Mouse (Mus musculus): ENCODE data around the gene Cpsf7. TPM values are rescaled to one million over a fixed set of nuclear protein-coding genes. Genes with fewer than 3 reads are reported as not detected.

The Cpsf7 gene
- total RNA-seq, 1 experiment, result 38.0 TPM

DNA sequence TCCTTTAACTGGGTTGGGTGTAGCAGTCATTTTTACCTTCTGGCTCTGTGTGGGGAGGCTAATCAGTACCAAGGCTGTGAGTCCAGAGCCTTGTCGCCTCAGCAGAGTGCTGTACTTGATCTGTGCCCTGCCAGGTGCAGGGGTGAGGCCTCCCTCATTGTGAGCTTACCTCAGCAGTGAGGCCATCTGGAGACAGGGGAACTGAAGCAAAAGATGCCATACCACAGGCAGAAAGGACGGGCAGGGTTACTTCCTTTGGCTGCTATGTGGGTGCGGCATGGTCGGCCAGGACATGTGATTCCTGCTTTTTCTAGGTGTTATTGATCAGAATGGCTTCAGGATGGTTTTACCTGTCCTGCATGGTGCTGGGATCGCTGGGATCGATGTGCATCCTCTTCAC lies 56.9 kb downstream of the Cpsf7 start:
- Histone ChIP-seq H3K9me3 (ENCODE audit: control insufficient read depth, insufficient read depth, low read depth, low read length) (no peaks in the 10 kb centered on the region), H3K4me3 (ENCODE audit: insufficient read depth in 1 of 2, low read depth in 1 of 2, low read length in 2 of 2, poor library complexity in 1 of 2, severe bottlenecking in 1 of 2) (no peak overlapping the region), H3K36me3 (ENCODE audit: control insufficient read depth, insufficient read depth, low read length, poor library complexity, severe bottlenecking) (no peaks in the 10 kb centered on the region), H3K4me1 (ENCODE audit: control insufficient read depth in 2 of 2, insufficient read depth in 2 of 2, low read length in 2 of 2, poor library complexity in 1 of 2) (no peaks in the 10 kb centered on the region), H3K9ac (ENCODE audit: insufficient read depth, low read depth, low read length, poor library complexity, severe bottlenecking) (no peak overlapping the region), H3K27ac (ENCODE audit: insufficient read depth, low read depth, low read length, poor library complexity, severe bottlenecking) (no peak overlapping the region)
- TF ChIP-seq ZC3H11A (IDR thresholded peaks at IDR 0.05; ENCODE audit: borderline replicate concordance, low read depth, low read length), result no peak
- in situ Hi-C loops (cut with MboI; ENCODE audit: low sequenced_read_pairs in 2 of 2, unreplicated experiment in 2 of 2), result no loop called here
- DNase-seq (ENCODE audit: low read depth, low spot score), result no peak

DNA sequence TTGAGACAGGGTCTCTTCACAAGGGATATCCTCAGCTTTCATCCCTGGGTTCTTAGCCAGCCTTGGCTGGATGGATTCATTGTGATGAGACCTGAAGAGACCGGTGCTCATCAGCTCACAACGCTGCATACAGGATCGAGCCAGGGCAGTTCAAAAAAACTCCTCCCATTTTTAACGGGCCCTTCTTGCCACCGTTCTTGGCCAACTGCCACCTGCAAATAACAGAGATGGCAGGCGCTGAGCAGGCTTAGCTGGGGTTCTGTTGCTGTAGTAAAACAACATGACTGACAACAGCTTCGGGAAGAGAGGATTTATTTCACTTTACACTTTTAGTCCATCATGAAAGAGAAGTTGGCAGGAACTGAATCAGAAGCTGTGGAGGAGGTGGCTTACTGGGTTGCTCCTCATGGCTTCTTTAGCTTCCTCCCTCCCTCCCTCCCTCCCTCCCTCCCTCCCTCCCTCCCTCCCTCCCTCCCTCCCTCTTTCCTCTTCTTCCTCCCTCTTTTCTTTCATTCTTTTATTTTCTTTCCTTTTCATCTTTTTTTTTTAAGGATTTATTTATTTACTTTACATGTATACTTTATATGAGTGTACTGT lies 58.6 kb downstream of the Cpsf7 start:
- no peak for DNase-seq (ENCODE audit: low read depth, low spot score)
- no peak overlapping the region for H3K27ac ChIP-seq (ENCODE audit: insufficient read depth, low read depth, low read length, poor library complexity, severe bottlenecking)
- in situ Hi-C loops (cut with MboI; ENCODE audit: low sequenced_read_pairs in 2 of 2, unreplicated experiment in 2 of 2), result no loop called here

DNA sequence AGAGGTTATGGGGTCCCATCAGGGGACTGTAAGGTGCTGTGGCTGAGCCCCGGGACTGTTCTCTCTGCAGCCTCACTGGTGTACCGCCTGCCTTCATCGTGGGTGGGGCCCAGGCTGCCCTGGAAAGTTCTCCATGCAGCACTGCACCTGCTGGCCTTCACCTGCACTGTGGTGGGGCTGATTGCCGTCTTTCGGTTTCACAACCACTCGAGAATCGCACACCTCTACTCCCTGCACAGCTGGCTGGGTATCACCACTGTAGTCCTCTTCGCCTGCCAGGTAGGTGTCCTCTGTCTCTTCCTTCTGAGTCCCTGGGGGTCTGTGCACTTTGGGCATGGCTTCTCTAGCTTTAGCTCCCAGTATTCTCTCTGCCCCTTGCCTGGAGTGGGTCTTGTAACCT lies 60.0 kb downstream of the Cpsf7 start:
- in situ Hi-C loops (cut with MboI; ENCODE audit: low sequenced_read_pairs in 2 of 2, unreplicated experiment in 2 of 2), result no loop called here
- TF ChIP-seq MAFK (IDR thresholded peaks at IDR 0.05; ENCODE audit: insufficient read depth, low read depth, low read length) (no peak), CHD2 (IDR thresholded peaks at IDR 0.05; ENCODE audit: low read depth, low read length) (no peak)
- H3K27ac ChIP-seq (ENCODE audit: insufficient read depth, low read depth, low read length, poor library complexity, severe bottlenecking), result no peak overlapping the region
- H3K4me1 ChIP-seq (ENCODE audit: control insufficient read depth in 2 of 2, insufficient read depth in 2 of 2, low read length in 2 of 2, poor library complexity in 1 of 2), result no peaks in the 10 kb centered on the region
- H3K4me3 ChIP-seq (ENCODE audit: insufficient read depth in 1 of 2, low read depth in 1 of 2, low read length in 2 of 2, poor library complexity in 1 of 2, severe bottlenecking in 1 of 2), result no peak overlapping the region
- no peak for DNase-seq (ENCODE audit: low read depth, low spot score)
- no peaks in the 10 kb centered on the region for H3K9me3 ChIP-seq (ENCODE audit: control insufficient read depth, insufficient read depth, low read depth, low read length)
- H3K9ac ChIP-seq (ENCODE audit: insufficient read depth, low read depth, low read length, poor library complexity, severe bottlenecking), result no peak overlapping the region
- H3K36me3 ChIP-seq (ENCODE audit: control insufficient read depth, insufficient read depth, low read length, poor library complexity, severe bottlenecking), result 0 out of 2 replicates have a peak, but pooled peaks cover 1% of the 10 kb centered on the region

More for the DNA sequence above, 58.6 kb downstream of the Cpsf7 start:
- H3K9me3 ChIP-seq (ENCODE audit: control insufficient read depth, insufficient read depth, low read depth, low read length), result no peaks in the 10 kb centered on the region
- TF ChIP-seq ZC3H11A (IDR thresholded peaks at IDR 0.05; ENCODE audit: borderline replicate concordance, low read depth, low read length) (no peak), CHD2 (IDR thresholded peaks at IDR 0.05; ENCODE audit: low read depth, low read length) (no peak), HCFC1 (IDR thresholded peaks at IDR 0.05; ENCODE audit: borderline replicate concordance, insufficient read depth, low read length) (no peak), MAFK (IDR thresholded peaks at IDR 0.05; ENCODE audit: insufficient read depth, low read depth, low read length) (no peak), ZNF384 (IDR thresholded peaks at IDR 0.05; ENCODE audit: low read depth, low read length) (no peak)
- no peak overlapping the region for H3K9ac ChIP-seq (ENCODE audit: insufficient read depth, low read depth, low read length, poor library complexity, severe bottlenecking)
- H3K4me1 ChIP-seq (ENCODE audit: control insufficient read depth in 2 of 2, insufficient read depth in 2 of 2, low read length in 2 of 2, poor library complexity in 1 of 2), result no peaks in the 10 kb centered on the region
- 0 out of 2 replicates have a peak, but pooled peaks cover 1% of the 10 kb centered on the region for H3K36me3 ChIP-seq (ENCODE audit: control insufficient read depth, insufficient read depth, low read length, poor library complexity, severe bottlenecking)
- no peak overlapping the region for H3K4me3 ChIP-seq (ENCODE audit: insufficient read depth in 1 of 2, low read depth in 1 of 2, low read length in 2 of 2, poor library complexity in 1 of 2, severe bottlenecking in 1 of 2)

DNA sequence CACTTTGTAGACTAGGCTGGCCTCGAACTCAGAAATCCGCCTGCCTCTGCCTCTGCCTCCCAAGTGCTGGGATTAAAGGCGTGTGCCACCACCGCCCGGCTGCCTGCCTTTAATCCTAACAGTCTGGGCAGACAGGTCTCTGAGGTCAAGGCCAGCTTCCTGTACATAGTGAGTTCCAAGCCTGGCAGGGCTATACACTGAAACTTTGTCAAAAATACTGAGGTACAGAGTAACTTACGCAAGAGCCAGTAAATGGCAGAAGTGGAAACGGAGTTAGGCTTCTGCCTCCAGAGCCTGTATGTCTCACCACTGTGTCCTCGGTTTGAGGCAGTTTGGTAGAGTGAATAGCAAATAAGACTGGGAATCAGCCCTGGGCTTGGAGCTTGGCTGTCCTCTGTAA lies 62.2 kb downstream of the Cpsf7 start:
- in situ Hi-C loops (cut with MboI; ENCODE audit: low sequenced_read_pairs in 2 of 2, unreplicated experiment in 2 of 2), result no loop called here
- Histone ChIP-seq H3K36me3 (ENCODE audit: control insufficient read depth, insufficient read depth, low read length, poor library complexity, severe bottlenecking) (0 out of 2 replicates have a peak, but pooled peaks cover 1% of the 10 kb centered on the region), H3K4me1 (ENCODE audit: control insufficient read depth in 2 of 2, insufficient read depth in 2 of 2, low read length in 2 of 2, poor library complexity in 1 of 2) (no peaks in the 10 kb centered on the region), H3K4me3 (ENCODE audit: insufficient read depth in 1 of 2, low read depth in 1 of 2, low read length in 2 of 2, poor library complexity in 1 of 2, severe bottlenecking in 1 of 2) (no peak overlapping the region), H3K9ac (ENCODE audit: insufficient read depth, low read depth, low read length, poor library complexity, severe bottlenecking) (no peak overlapping the region), H3K9me3 (ENCODE audit: control insufficient read depth, insufficient read depth, low read depth, low read length) (no peaks in the 10 kb centered on the region), H3K27ac (ENCODE audit: insufficient read depth, low read depth, low read length, poor library complexity, severe bottlenecking) (no peak overlapping the region)
- DNase-seq (ENCODE audit: low read depth, low spot score), result no peak
- TF ChIP-seq ZNF384 (IDR thresholded peaks at IDR 0.05; ENCODE audit: low read depth, low read length) (no peak), CHD2 (IDR thresholded peaks at IDR 0.05; ENCODE audit: low read depth, low read length) (no peak), HCFC1 (IDR thresholded peaks at IDR 0.05; ENCODE audit: borderline replicate concordance, insufficient read depth, low read length) (no peak), ZC3H11A (IDR thresholded peaks at IDR 0.05; ENCODE audit: borderline replicate concordance, low read depth, low read length) (no peak), MAFK (IDR thresholded peaks at IDR 0.05; ENCODE audit: insufficient read depth, low read depth, low read length) (no peak)

DNA sequence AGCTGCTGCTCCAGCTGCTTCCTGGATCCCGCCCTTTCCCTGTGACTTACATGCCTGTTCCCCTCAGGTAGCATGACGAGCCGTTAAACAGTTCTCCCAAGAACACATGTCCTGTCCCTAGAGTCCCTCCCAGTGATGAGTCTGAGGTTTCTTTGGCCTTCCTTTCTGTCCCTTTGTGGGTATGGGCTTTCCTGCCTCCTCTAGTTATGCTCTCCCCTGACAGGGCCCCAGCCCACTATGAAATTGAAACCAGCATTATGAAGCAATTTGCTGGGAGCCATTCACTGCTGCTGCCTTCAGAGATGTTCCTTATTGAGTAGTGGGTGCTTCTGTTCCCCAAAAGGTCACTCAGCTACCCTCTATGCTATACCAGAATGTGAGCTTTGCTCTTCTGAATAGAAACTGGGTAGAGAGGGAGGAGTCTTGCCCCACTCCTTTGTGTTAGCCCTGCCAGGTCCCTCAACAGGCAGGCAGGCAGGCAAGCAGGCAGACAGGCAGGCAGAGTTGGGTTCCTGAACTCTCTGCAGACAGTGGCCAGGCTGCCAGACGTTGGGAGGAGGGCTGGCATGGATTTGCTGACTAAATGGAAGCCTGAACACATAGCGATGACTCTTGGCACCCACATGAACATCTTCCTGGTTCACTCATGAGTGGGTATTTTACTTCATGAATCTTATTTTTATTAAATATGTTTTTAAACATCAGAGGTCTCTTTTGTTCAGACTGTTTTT lies 64.2 kb downstream of the Cpsf7 start:
- no peak for TF ChIP-seq ZNF384 (IDR thresholded peaks at IDR 0.05; ENCODE audit: low read depth, low read length)
- no peak for TF ChIP-seq HCFC1 (IDR thresholded peaks at IDR 0.05; ENCODE audit: borderline replicate concordance, insufficient read depth, low read length)
- TF ChIP-seq MAFK (IDR thresholded peaks at IDR 0.05; ENCODE audit: insufficient read depth, low read depth, low read length), result no peak
- TF ChIP-seq CHD2 (IDR thresholded peaks at IDR 0.05; ENCODE audit: low read depth, low read length), result no peak
- no peak for TF ChIP-seq ZC3H11A (IDR thresholded peaks at IDR 0.05; ENCODE audit: borderline replicate concordance, low read depth, low read length)
- no peak overlapping the region for H3K4me3 ChIP-seq (ENCODE audit: insufficient read depth in 1 of 2, low read depth in 1 of 2, low read length in 2 of 2, poor library complexity in 1 of 2, severe bottlenecking in 1 of 2)
- H3K9ac ChIP-seq (ENCODE audit: insufficient read depth, low read depth, low read length, poor library complexity, severe bottlenecking), result no peak overlapping the region
- H3K36me3 ChIP-seq (ENCODE audit: control insufficient read depth, insufficient read depth, low read length, poor library complexity, severe bottlenecking), result 0 out of 2 replicates have a peak, but pooled peaks cover 4% of the 10 kb centered on the region
- H3K27ac ChIP-seq (ENCODE audit: insufficient read depth, low read depth, low read length, poor library complexity, severe bottlenecking), result no peak overlapping the region
- in situ Hi-C loops (cut with MboI; ENCODE audit: low sequenced_read_pairs in 2 of 2, unreplicated experiment in 2 of 2), result no loop called here
- no peak for DNase-seq (ENCODE audit: low read depth, low spot score)
- no peaks in the 10 kb centered on the region for H3K4me1 ChIP-seq (ENCODE audit: control insufficient read depth in 2 of 2, insufficient read depth in 2 of 2, low read length in 2 of 2, poor library complexity in 1 of 2)
- no peaks in the 10 kb centered on the region for H3K9me3 ChIP-seq (ENCODE audit: control insufficient read depth, insufficient read depth, low read depth, low read length)
